Mouse (Mus musculus) thymus, adult 2 months (tissue): ENCODE measurements at regions not wholly inside any gene's neighbourhood (a gene's known extent, or its start where the extent isn't known, plus 50 kb on each side); places are given as distances from the start of the nearest gene placed in this dataset.

Experiments
- CTCF ChIP-seq: fragments of 200-500 bp; IDR thresholded peaks from 2 replicates; pipeline ENCODE4 v1.5.1; 2012; ENCODE audit warnings: mild to moderate bottlenecking, control low read depth, low read length, moderate library complexity, borderline replicate concordance; ENCODE audit not compliant: control insufficient read depth, poor library complexity, insufficient read depth; ENCODE audit errors: extremely low read depth
- POLR2A ChIP-seq: fragments of 200-500 bp; IDR thresholded peaks from 2 replicates; pipeline ENCODE4 v1.6.1; 2012; ENCODE audit warnings: mild to moderate bottlenecking, low read length, control low read depth, moderate library complexity; ENCODE audit not compliant: control insufficient read depth, poor library complexity, insufficient read depth; ENCODE audit errors: extremely low read depth

GRCm38 (mm10) chr10:118991213-118991612, 121.2 kb upstream of the Dyrk2 start:
- TF ChIP-seq CTCF: no peak
- TF ChIP-seq POLR2A: no peak
